Mouse (Mus musculus): Measurements from ENCODE around the gene Gng12.
"Not testable (repeated sequence)": the region's sequence is repeated elsewhere in the genome, so short reads cannot be mapped to it uniquely, and the experiment has no call there.

Gng12 gene

GRCm38 (mm10) chr6:67030846-67031245, 134.6 kb downstream of the Gng12 start:
- DNase-seq: no peak

DNA sequence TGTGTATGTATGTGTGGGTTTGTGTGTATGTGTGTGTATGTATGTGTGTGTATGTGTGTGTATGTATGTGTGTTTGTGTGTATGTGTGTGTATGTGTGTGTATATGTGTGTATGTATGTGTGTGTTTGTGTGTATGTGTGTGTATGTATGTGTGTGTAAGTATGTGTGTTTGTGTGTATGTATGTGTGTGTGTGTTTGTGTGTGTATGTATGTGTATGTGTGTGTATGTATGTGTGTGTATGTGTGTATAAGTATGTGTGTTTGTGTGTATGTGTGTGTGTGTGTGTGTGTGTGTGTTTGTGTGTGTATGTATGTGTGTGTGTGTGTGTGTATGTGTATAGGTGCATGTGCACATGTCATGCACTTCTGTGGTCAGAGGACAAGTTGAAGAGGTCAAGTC, 136.4 kb downstream of the Gng12 start:
- DNase-seq: not testable (repeated sequence)

GRCm38 (mm10) chr6:67032972-67033371, 136.8 kb downstream of the Gng12 start:
- DNase-seq: not testable (repeated sequence)

DNA sequence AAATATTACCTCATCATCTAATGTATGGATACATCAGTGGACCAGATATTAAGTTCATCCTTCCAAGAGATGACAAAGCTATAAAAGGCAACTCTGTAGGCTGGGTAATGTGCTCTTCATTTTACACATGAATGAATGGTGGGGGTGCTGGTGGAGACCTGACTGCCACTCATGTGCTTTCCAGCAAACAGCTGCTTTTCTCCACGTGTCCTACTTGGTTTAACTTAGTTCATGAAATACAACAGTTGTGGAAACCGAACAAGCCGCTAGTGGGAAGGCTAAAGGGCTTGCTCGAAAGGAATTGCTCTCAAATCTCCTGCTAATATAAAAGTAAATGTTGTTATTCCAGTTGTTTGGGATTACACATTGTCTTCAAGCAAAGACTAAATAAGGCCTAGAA, 137.4 kb downstream of the Gng12 start:
- no peak for DNase-seq

- no peak for DNase-seq
Observed at GRCm38 (mm10) chr6:67034331-67035130, 138.3 kb downstream of the Gng12 start.

GRCm38 (mm10) chr6:67035388-67036299, 139.4 kb downstream of the Gng12 start:
- DNase-seq: peak; percentile 21

DNA sequence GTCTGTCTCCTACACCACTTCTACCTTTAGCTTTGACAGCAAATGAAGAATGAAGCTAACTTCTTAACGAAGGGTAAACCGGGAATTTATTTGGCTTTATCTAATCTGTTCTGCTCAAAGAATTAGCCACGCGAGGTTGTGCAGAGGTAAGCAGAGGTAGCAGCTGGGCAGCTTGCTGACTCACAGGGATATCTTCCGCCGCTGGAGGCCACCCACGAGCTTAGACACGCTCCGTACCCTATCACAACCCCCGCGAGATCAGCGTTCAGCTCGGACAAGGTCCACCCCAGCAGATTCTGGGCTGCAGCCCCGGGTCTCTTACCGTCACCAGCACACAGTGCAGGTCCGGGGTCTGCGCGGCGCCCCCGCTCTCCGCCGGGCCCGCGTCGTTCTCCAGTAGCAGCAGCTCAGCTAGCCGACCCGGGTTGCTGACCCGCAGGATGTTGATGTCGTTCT, 140.2 kb downstream of the Gng12 start:
- DNase-seq: peak; percentile 86

GRCm38 (mm10) chr6:67036837-67037628, 140.8 kb downstream of the Gng12 start, which contains the start of gene Gadd45a:
Gene Gadd45a, minus strand, starts transcription at chr6:67037457.
- DNase-seq: peak; percentile 95

DNA sequence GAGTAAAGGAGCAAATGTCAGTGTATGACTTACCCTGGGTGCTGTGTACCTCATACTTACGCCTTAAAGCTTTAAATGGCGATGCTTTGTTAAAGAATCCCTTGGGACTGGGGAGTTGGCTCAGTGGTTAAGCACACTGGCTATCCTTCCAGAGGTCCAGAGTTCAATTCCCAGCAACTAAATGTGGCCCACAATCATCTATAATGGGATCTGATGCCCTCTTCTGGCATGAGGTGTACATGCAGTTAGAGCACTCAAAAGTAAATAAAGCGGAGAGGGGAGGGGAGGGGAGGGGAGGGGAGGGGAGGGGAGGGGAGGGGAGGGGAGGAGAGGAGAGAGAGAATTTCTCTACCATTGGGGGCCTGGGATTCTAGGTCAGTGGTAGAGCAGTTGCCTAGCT, 142.8 kb downstream of the Gng12 start:
- no peak for DNase-seq

DNA sequence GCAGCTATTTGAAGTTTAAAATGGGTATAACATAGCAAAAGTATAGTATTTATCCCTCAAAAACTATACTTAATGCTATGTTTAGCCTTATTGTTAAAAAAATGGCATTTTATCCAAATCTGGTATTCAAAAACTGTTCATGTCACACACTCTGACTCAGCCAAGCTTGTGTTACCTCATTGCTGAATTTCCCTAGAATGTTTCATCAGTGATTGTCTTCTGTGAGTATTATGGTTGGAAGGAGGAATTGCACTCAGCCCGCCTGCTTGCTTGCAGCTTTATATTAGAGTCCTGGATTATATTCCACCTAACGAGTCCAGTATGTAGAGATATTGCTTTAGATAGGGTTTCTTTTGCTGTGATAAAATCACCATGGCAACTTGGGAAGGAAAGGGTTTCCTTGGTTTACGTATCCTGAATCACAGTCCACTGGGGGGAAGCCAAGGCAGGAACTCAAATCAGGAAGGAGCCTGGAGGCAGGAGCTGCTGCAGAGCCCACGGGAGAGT, 144.8 kb downstream of the Gng12 start:
- no peak for DNase-seq

DNA sequence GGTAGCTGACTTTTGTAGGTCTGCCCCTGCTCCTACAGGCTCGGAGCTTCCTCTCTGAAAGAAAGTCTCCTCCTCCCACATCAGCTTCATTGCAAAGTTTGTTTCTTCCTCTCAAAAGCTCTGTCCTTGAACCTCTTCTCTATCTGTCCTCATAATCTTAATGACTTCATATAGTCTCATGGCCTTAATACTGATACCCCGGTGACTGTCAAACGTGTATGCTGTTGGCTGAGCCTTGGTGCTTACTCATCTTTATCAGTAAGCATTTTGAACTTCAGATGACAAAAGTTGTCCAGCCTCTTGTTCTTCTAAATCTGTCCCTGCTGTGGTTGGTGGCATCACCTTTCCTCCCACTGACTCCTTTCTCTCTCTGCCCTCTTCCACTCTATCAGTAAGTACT, 149.2 kb downstream of the Gng12 start:
- DNase-seq: no peak

DNA sequence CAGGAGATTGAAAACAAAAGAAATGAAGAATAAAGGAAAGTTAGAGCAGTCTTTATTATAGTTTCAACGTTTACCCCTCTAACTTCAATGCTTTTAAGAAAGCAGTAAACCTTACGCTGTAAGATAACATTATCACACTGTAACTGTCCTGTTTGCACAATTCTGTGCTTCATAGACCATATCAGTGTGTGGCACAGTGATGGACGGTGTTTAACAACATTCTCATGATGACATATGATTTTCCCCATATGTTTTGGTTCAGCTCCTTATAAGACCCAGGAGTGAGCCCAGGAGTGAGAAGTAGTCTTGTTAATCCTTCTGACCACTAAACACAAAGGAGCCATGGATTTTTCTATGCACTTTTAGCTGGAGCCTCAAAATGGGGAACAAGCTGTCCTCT, 150.7 kb downstream of the Gng12 start:
- no peak for DNase-seq

GRCm38 (mm10) chr6:67048052-67048691, 152.0 kb downstream of the Gng12 start:
- no peak for DNase-seq

GRCm38 (mm10) chr6:67048880-67049694, 152.9 kb downstream of the Gng12 start:
- no peak for DNase-seq

GRCm38 (mm10) chr6:67049695-67050038, 153.5 kb downstream of the Gng12 start:
- no peak for DNase-seq

DNA sequence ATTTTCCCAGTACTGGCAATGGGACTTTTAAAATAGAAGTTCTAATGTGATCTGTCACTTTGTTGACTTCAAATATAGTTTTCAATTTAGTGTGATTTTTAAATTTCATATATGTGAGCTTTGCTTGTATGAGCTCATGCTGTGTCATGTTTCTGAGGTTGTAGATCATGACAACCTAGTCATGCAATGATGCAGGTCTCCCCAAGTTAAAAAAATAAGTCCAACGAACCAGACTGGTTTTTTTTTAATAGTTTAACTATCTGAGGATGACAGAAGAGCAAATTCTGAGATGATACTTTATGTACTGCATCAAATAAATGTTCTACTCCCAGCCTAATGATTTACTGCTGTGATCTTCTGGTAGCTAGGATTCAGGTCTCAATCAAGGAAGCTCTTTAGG, 153.9 kb downstream of the Gng12 start:
- no peak for DNase-seq

- DNase-seq: no peak
Observed at GRCm38 (mm10) chr6:67056108-67056888, 160.1 kb downstream of the Gng12 start.

DNA sequence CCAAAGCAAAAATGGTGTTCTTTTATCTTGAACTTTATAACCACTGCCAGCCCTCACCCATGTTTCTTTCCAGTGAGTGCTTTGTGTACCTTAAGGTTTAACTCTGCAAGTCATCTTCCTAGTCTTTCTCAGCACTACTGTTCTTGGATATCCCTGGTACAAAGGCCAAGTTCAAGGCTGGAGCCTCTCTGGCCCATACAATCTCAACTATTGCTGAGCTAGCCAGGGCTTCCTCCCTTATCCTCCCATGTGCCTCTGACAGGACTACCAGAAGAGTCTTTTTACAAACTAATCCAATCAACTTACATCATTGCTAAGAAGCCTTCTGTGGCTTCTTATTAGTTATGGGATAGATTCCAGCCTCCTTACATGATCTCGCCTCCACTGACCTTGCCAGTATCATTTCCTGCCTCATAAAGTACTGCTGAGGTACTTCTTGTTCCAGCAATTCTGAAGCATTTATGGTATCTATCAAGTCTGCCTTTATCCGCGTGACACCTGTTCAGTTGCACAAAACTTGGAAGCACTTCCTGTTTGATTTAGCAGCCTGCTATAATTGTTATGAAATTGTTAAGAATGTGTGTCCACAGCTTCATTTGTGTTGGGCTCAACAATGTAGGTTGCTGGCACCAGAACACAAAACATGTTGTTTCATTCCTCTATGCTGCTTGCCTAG, 160.8 kb downstream of the Gng12 start:
- no peak for DNase-seq

DNA sequence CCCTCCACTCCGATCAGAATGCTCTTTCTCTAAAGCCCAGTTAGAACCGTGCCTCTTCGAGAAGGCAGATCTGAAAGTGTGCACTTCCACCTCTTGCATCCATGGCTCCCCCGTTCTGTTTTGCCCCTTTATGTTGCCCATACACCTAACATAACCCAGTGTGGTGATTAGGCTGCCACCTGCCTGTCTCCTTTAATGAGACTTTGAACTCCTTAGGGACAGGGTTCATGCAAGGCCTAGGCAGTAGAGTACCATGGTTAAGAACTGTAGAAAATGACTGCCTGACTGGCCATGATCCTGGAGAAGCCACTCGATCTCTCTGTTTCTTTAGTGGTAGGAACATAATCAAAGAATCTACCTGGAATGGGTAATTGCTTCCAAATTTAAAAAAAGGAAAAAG, 161.4 kb downstream of the Gng12 start:
- no peak for DNase-seq

Measured in lung, postnatal 14 days (tissue).